Mouse (Mus musculus): ENCODE measurements at regions not wholly inside any gene's neighbourhood (a gene's known extent, or its start where the extent isn't known, plus 50 kb on each side); places are given as distances from the start of the nearest gene placed in this dataset.

- Histone ChIP-seq H3K4me1 (no peaks in the 10 kb centered on the region), H3K4me2 (no peak overlapping the region), H3K9ac (no peak overlapping the region), H3K9me3 (no peaks in the 10 kb centered on the region), H3K36me3 (no peaks in the 10 kb centered on the region), H3K27ac (no peak overlapping the region), H3K27me3 (no peaks in the 10 kb centered on the region), H3K4me3 (no peak overlapping the region)
- WGBS = 33% methylated on average over 4 of the region's 4 CpGs
- no peak for ATAC-seq (ENCODE audit: insufficient number of reproducible peaks, insufficient read depth, low FRiP score, low TSS enrichment, low read depth)
These were observed 122.8 kb upstream of the Fggy start for GRCm38 (mm10) chr4:95434543-95434942.

DNA sequence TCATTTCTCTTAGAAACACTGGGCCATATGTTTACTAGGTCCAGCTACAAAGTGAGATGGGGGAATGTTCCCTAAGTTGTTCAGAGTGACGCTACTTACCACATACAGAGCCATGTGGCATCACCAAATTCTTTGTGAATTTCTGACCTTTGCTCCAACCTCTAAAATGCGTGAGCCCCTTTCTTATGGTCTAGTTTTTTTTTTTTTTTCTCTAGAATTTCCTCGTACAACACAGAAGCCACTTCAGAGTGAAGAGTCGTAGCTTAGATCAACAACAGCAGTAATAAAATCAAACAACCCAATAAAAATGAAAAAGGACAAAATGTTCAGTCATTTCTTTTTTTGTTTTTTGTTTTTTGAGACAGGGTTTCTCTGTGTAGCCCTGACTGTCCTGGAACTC is 122.2 kb upstream of the Fggy start:
- Histone ChIP-seq H3K27ac (no peak overlapping the region), H3K4me3 (no peak overlapping the region), H3K4me1 (no peaks in the 10 kb centered on the region), H3K36me3 (no peaks in the 10 kb centered on the region), H3K9me3 (no peaks in the 10 kb centered on the region), H3K9ac (no peak overlapping the region), H3K27me3 (no peaks in the 10 kb centered on the region), H3K4me2 (no peak overlapping the region)
- ATAC-seq (ENCODE audit: insufficient number of reproducible peaks, insufficient read depth, low FRiP score, low TSS enrichment, low read depth) = no peak
- 52% methylated on average over 4 of the region's 4 CpGs for WGBS

GRCm38 (mm10) chr4:95439834-95440233 is 117.5 kb upstream of the Fggy start:
- WGBS = 33% methylated on average over 1 of the region's 1 CpGs
- H3K27me3 ChIP-seq = no peaks in the 10 kb centered on the region
- H3K4me2 ChIP-seq = no peak overlapping the region
- no peaks in the 10 kb centered on the region for H3K36me3 ChIP-seq
- no peak overlapping the region for H3K4me3 ChIP-seq
- H3K27ac ChIP-seq = no peak overlapping the region
- ATAC-seq (ENCODE audit: insufficient number of reproducible peaks, insufficient read depth, low FRiP score, low TSS enrichment, low read depth) = no peak
- no peaks in the 10 kb centered on the region for H3K4me1 ChIP-seq
- no peaks in the 10 kb centered on the region for H3K9me3 ChIP-seq
- no peak overlapping the region for H3K9ac ChIP-seq

- Histone ChIP-seq H3K27ac (no peak overlapping the region), H3K9me3 (no peaks in the 10 kb centered on the region), H3K4me2 (no peak overlapping the region), H3K9ac (no peak overlapping the region), H3K27me3 (no peaks in the 10 kb centered on the region), H3K36me3 (no peaks in the 10 kb centered on the region), H3K4me1 (no peaks in the 10 kb centered on the region), H3K4me3 (no peak overlapping the region)
- 44% methylated on average over 12 of the region's 12 CpGs for WGBS
- ATAC-seq (ENCODE audit: insufficient number of reproducible peaks, insufficient read depth, low FRiP score, low TSS enrichment, low read depth) = no peak
These were observed 113.2 kb upstream of the Fggy start for GRCm38 (mm10) chr4:95443854-95444811.

- ATAC-seq (ENCODE audit: insufficient number of reproducible peaks, insufficient read depth, low FRiP score, low TSS enrichment, low read depth) = no peak
- H3K36me3 ChIP-seq = no peaks in the 10 kb centered on the region
- H3K27me3 ChIP-seq = no peaks in the 10 kb centered on the region
- no peaks in the 10 kb centered on the region for H3K9me3 ChIP-seq
- H3K4me2 ChIP-seq = no peak overlapping the region
- no peak overlapping the region for H3K4me3 ChIP-seq
- H3K27ac ChIP-seq = no peak overlapping the region
- peaks cover 1% of the 10 kb centered on the region; the same call in 1 of the 2 replicates for H3K4me1 ChIP-seq
- H3K9ac ChIP-seq = no peak overlapping the region
- WGBS = 89% methylated on average over 1 of the region's 1 CpGs
These were observed 107.0 kb upstream of the Fggy start for GRCm38 (mm10) chr4:95450286-95450685.

DNA sequence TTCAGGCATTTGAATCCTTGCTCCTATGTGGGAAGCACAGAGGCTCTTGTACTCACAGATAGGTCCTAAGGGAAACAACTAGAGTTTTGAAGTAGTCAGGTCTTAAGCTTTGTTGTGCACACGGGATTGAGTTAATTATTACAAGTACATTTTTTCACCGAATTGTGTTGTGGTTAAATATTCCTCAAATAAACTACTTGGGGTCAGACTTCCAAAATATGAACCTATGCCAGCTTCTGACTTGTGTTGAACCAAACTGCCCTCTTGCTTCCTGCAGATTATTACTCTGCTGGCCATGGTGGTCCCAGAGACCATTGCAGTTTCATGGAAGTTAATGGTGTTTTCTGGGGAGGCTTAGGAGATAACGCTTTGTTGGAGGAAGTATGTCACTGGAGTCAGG is 105.5 kb upstream of the Fggy start:
- 86% methylated on average over 3 of the region's 3 CpGs for WGBS
- peaks cover 10% of the 10 kb centered on the region for H3K4me1 ChIP-seq

DNA sequence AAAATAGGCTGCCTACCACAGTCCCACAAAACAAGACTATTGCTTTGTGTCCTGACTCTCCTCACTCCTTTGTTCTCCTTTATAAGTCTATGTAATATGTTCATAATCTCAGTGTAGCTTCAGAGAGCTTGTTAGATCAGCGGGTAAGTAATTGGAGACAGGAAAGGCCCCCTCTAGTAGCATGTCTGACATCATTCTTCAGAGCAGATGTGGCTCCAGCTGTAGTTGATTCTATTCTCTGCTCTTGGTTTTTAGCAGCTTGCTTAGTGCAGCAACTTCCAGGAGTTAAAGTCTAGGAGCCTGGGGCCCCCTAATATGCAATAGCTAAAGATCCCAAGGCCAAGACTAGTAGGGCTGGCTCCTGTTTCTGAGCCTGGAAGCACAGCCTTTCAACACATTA is 101.0 kb upstream of the Fggy start:
- peaks cover 15% of the 10 kb centered on the region for H3K4me1 ChIP-seq
- H3K9ac ChIP-seq = no peak overlapping the region
- H3K9me3 ChIP-seq = no peaks in the 10 kb centered on the region
- H3K27ac ChIP-seq = peak overlapping the region; percentile 35; the same call in 1 of the 2 replicates
- H3K4me2 ChIP-seq = no peak overlapping the region
- H3K36me3 ChIP-seq = no peaks in the 10 kb centered on the region
- 34% methylated on average over 1 of the region's 1 CpGs for WGBS
- no peak for ATAC-seq (ENCODE audit: insufficient number of reproducible peaks, insufficient read depth, low FRiP score, low TSS enrichment, low read depth)
- no peaks in the 10 kb centered on the region for H3K27me3 ChIP-seq
- no peak overlapping the region for H3K4me3 ChIP-seq

More for the DNA sequence above, 105.5 kb upstream of the Fggy start:
- Histone ChIP-seq H3K27me3 (no peaks in the 10 kb centered on the region), H3K4me2 (no peak overlapping the region), H3K9ac (no peak overlapping the region), H3K36me3 (no peaks in the 10 kb centered on the region), H3K27ac (no peak overlapping the region), H3K9me3 (no peaks in the 10 kb centered on the region), H3K4me3 (no peak overlapping the region)
- ATAC-seq (ENCODE audit: insufficient number of reproducible peaks, insufficient read depth, low FRiP score, low TSS enrichment, low read depth) = no peak

- no peak overlapping the region for H3K4me2 ChIP-seq
- H3K4me3 ChIP-seq = no peak overlapping the region
- no peaks in the 10 kb centered on the region for H3K9me3 ChIP-seq
- H3K27me3 ChIP-seq = no peaks in the 10 kb centered on the region
- 68% methylated on average over 5 of the region's 5 CpGs for WGBS
- no peak overlapping the region for H3K9ac ChIP-seq
- no peak overlapping the region for H3K27ac ChIP-seq
- no peaks in the 10 kb centered on the region for H3K36me3 ChIP-seq
- ATAC-seq (ENCODE audit: insufficient number of reproducible peaks, insufficient read depth, low FRiP score, low TSS enrichment, low read depth) = no peak
- peaks cover 15% of the 10 kb centered on the region for H3K4me1 ChIP-seq
These were observed 100.4 kb upstream of the Fggy start for GRCm38 (mm10) chr4:95456943-95457342.

DNA sequence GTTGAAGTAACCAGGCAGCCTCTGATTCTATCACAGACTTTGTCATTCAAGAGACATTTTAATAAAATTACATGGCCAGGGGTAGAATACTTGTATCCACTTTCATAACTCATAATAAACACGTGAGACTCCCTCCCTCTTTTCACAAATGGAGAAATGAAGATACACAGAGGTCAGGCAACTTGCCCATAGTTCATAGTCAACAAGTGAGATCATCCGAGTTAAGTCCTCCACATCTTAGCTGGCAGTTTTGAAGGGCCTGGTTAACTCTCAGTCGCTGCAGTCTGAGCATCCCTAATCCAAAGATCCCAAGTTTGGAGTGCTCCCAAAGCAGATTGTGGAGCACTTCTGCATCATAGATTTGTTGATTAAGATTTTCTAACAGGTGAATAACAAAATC is 94.8 kb upstream of the Fggy start:
- Histone ChIP-seq H3K4me2 (no peak overlapping the region), H3K27me3 (no peaks in the 10 kb centered on the region), H3K36me3 (no peaks in the 10 kb centered on the region), H3K9ac (no peak overlapping the region), H3K27ac (no peak overlapping the region), H3K4me3 (no peak overlapping the region), H3K9me3 (no peaks in the 10 kb centered on the region), H3K4me1 (0 out of 2 replicates have a peak, but pooled peaks cover 3% of the 10 kb centered on the region)
- WGBS = 70% methylated on average over 3 of the region's 3 CpGs
- no peak for ATAC-seq (ENCODE audit: insufficient number of reproducible peaks, insufficient read depth, low FRiP score, low TSS enrichment, low read depth)

DNA sequence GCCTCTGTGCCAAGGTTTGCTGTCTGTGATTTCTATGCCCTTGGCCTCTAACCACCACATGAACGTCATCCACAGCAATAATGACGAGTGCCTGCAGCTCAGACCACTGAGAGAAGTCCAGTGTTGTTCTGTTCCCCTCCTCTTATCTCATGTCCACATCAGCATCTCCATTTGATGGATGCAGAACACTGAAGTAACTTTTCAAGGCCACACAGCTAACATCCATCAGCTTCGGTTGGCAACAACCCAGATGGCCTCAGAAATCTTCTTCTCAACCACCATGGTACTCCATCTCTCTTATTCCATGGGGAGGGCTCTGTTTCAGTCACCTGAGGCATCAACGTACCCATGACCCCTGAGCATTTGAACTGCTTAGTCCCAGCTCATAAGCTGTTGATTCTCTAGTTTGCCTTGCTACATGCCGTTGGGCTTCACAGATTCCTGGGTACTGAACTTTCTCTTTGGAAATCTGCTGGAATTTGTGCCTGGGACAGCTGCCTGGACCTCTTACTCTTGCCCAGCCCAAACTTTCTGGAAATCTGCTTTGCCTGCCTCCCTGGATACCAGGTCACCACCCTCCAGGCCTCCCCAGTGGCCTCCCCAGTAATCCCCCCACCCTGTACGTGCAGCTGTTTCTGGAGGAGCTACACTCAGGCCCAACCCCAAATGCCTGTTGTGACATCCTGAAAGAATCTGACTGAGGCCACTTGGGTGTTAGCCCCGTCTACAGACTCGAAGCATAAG is 94.1 kb upstream of the Fggy start:
- 79% methylated on average over 8 of the region's 8 CpGs for WGBS
- no peak overlapping the region for H3K27ac ChIP-seq
- no peaks in the 10 kb centered on the region for H3K9me3 ChIP-seq
- no peak for ATAC-seq (ENCODE audit: insufficient number of reproducible peaks, insufficient read depth, low FRiP score, low TSS enrichment, low read depth)
- no peak overlapping the region for H3K9ac ChIP-seq
- H3K4me2 ChIP-seq = no peak overlapping the region
- H3K4me1 ChIP-seq = 0 out of 2 replicates have a peak, but pooled peaks cover 3% of the 10 kb centered on the region
- no peaks in the 10 kb centered on the region for H3K36me3 ChIP-seq
- H3K27me3 ChIP-seq = no peaks in the 10 kb centered on the region
- no peak overlapping the region for H3K4me3 ChIP-seq

DNA sequence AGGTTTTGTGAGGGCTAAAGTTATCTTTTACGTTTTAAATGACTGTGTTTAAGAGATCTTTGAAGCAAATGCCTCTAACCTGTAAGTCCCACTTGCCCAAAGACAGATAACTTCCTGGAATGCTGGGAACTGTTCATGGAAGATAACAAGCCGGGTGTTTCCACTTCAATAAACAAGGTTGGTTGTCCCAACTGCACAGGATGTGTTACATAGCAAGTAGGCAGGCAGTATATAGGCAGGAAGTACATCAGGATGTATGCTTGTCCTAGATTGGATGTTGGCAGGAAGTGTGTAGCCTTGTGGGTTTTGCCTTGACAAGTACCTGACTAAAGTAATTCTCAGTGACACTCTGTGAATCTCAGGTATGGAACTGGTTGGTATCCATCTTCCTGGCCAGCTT is 90.7 kb upstream of the Fggy start:
- H3K9me3 ChIP-seq = no peaks in the 10 kb centered on the region
- H3K27me3 ChIP-seq = no peaks in the 10 kb centered on the region
- no peaks in the 10 kb centered on the region for H3K36me3 ChIP-seq
- no peak overlapping the region for H3K4me2 ChIP-seq
- ATAC-seq (ENCODE audit: insufficient number of reproducible peaks, insufficient read depth, low FRiP score, low TSS enrichment, low read depth) = no peak
- H3K27ac ChIP-seq = no peak overlapping the region
- 58% methylated on average over 2 of the region's 2 CpGs for WGBS
- no peaks in the 10 kb centered on the region for H3K4me1 ChIP-seq
- no peak overlapping the region for H3K9ac ChIP-seq
- H3K4me3 ChIP-seq = no peak overlapping the region

DNA sequence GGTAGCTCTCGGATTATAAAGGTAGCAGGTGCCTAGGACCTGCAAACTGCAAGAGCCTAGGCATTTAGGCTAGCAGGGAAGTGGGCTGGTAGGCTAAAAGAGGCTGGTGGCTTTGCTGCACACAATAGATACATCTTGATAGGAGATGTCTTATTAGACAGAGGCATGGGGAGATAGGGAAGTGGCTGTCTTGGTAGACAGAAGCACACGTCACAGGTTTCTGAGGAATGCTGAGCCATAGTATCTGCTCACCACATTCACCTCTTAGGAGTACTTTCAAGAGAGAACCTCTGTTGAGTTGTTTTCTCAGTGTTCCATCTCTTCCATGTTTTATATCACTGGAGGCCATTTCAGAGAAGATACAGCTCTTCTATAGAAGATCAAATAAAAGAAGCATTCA is 89.8 kb upstream of the Fggy start:
- H3K27me3 ChIP-seq = no peaks in the 10 kb centered on the region
- no peak overlapping the region for H3K27ac ChIP-seq
- no peaks in the 10 kb centered on the region for H3K36me3 ChIP-seq
- no peaks in the 10 kb centered on the region for H3K9me3 ChIP-seq
- H3K9ac ChIP-seq = no peak overlapping the region
- no peak overlapping the region for H3K4me2 ChIP-seq
- no peak overlapping the region for H3K4me3 ChIP-seq
- no peaks in the 10 kb centered on the region for H3K4me1 ChIP-seq
- 85% methylated on average over 2 of the region's 2 CpGs for WGBS
- ATAC-seq (ENCODE audit: insufficient number of reproducible peaks, insufficient read depth, low FRiP score, low TSS enrichment, low read depth) = no peak
